Mouse (Mus musculus): ENCODE data around the gene Tead4. TPM values are rescaled to one million over a fixed set of nuclear protein-coding genes. Genes with fewer than 3 reads are reported as not detected.

Tead4 gene
- 1.2 and 2.5 TPM in 2 replicates for polyA plus RNA-seq (2014; fragmentation: Nextera tagmentation; extraction: Ambion mirVana)

DNA sequence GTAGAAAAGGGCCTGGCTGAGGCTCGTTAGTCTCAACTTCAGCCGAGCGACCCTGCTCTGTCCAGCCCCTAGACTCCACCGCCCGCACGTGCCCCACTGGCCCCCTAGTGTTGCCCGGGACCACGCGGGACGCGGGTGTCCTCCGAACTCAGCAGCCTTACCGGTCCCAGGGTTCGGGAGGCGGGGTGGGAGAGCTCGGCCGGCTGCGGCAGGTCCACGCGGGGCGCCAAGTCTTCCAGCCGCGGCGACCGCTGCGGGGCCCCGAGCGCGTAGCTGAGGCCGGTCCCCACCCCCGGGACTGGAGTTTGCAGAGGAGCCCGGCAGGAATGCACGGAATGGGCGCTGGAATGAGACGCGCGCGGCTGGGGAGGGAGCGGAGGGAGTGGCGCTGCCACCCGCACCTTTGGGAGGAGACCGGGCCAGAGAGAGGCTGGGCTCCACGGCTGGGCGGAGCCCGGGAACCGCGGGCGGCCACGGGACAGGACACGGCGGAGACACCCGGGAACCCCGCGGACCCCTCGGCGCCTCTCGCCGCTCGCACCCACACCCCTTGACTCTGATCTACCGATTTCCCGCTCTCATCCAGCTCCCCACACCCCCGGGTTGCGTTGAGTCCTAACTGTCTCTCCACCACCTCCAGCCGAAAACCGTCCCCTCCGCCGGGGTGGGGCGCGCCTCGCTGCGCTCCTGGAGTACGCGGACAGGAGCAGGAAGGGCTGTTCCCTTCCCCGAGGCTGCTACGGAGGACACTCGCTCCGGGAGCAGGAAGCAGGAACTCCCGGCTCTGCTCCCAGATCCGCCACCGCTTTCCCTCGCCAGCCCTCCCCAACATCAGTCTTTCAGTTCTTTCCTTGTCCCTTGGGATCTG lies at the start of gene Tead4:
Gene Tead4, minus strand, starts transcription at position 690 of the 868 bp plus-strand sequence.
- peak within 1 kb of the TSS; percentile 67 to 77 for H3K27ac ChIP-seq (replicated peaks in 1 of 2; ENCODE audit: control insufficient read depth in 1 of 2, insufficient read depth in 1 of 2, low read depth in 2 of 2, low read length in 2 of 2)
- H3K9ac ChIP-seq (ENCODE audit: low read length), result peak within 1 kb of the TSS; percentile 81
- peak; percentile 84 for ATAC-seq (ENCODE audit: insufficient number of reproducible peaks, insufficient read depth, low FRiP score, low read depth)
- H3K36me3 ChIP-seq (ENCODE audit: control insufficient read depth, insufficient read depth, low read length), result no peaks in the 10 kb centered on the region
- H3K4me1 ChIP-seq (ENCODE audit: control insufficient read depth in 2 of 2, insufficient read depth in 2 of 2, low read length in 2 of 2), result peaks cover 22 to 26% of the 10 kb centered on the region in 2 experiments; a peak in 3 of 4 replicates
- peak within 1 kb of the TSS; percentile 66 to 84 for H3K4me3 ChIP-seq (ENCODE audit: control insufficient read depth in 1 of 2, insufficient read depth in 1 of 2, low read depth in 1 of 2, low read length in 2 of 2)
- peaks cover 13% of the 10 kb centered on the region for H3K27me3 ChIP-seq (ENCODE audit: control insufficient read depth, insufficient read depth, low read length)
- under 1% methylated on average over 80 of the region's 81 CpGs for WGBS
- 0 out of 2 replicates have a peak, but pooled peaks cover 4% of the 10 kb centered on the region for H3K9me3 ChIP-seq (ENCODE audit: control insufficient read depth, low read length)
- peak within 1 kb of the TSS; percentile 98 for H3K4me2 ChIP-seq (ENCODE audit: low read length)

DNA sequence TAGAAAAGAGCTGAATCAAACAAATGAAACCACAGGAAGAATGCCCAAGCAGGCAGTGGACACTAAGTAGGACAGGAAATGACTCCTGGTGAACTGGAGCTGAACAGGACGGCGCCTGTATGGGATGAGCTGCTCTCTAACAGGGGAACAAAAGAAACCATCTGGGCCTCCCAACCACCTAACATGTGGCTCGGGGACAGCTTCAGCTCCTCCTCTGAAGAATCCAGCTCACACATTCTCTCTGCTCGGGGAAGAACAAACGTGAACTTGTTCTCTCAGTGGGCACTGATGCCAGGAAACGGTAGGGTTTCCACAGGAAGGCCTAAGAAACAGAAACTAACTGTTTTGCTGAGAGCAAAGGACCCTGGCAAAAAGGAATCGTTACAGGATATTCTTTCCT lies 49.1 kb upstream of the Tead4 start:
- no peak for ATAC-seq (ENCODE audit: insufficient number of reproducible peaks, insufficient read depth, low FRiP score, low read depth)

DNA sequence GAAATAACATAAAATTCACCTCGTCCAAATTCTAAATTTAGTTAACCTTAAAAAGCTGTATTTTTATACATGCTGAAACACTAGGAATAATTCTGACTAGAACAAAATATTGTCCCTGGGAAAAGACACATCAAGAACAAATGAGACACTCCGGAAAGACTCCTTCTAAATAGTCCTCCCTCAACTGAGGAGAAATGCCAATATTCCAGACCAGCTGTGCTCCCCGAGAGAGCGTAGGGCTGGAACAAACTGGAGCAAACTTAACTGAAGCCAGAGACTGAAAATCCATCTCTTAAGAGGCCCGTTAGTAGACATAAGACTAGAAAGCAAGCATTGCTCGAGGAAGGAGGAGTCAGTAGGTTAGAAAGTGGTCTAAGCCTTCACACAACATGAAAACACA lies 46.2 kb upstream of the Tead4 start:
- H3K27me3 ChIP-seq (ENCODE audit: control insufficient read depth, insufficient read depth, low read length), result no peaks in the 10 kb centered on the region
- no peaks in the 10 kb centered on the region for H3K4me1 ChIP-seq (ENCODE audit: control insufficient read depth in 2 of 2, insufficient read depth in 2 of 2, low read length in 2 of 2)
- H3K4me2 ChIP-seq (ENCODE audit: low read length), result no peak overlapping the region
- no peak overlapping the region for H3K9ac ChIP-seq (ENCODE audit: low read length)
- H3K9me3 ChIP-seq (ENCODE audit: control insufficient read depth, low read length), result no peaks in the 10 kb centered on the region
- H3K27ac ChIP-seq (replicated peaks in 1 of 2; ENCODE audit: control insufficient read depth in 1 of 2, insufficient read depth in 1 of 2, low read depth in 2 of 2, low read length in 2 of 2), result no peak overlapping the region
- no peak for ATAC-seq (ENCODE audit: insufficient number of reproducible peaks, insufficient read depth, low FRiP score, low read depth)
- 88% methylated on average over 6 of the region's 6 CpGs for WGBS
- peaks cover 16% of the 10 kb centered on the region; the same call in 1 of the 2 replicates for H3K36me3 ChIP-seq (ENCODE audit: control insufficient read depth, insufficient read depth, low read length)
- no peak overlapping the region for H3K4me3 ChIP-seq (ENCODE audit: control insufficient read depth in 1 of 2, insufficient read depth in 1 of 2, low read depth in 1 of 2, low read length in 2 of 2)

More for the DNA sequence above, 49.1 kb upstream of the Tead4 start:
- no peak overlapping the region for H3K4me2 ChIP-seq (ENCODE audit: low read length)
- WGBS, result 63% methylated on average over 7 of the region's 7 CpGs
- peak overlapping the region; percentile 17 to 31; a peak in 3 of 4 replicates for H3K27ac ChIP-seq (replicated peaks in 1 of 2; ENCODE audit: control insufficient read depth in 1 of 2, insufficient read depth in 1 of 2, low read depth in 2 of 2, low read length in 2 of 2)
- H3K27me3 ChIP-seq (ENCODE audit: control insufficient read depth, insufficient read depth, low read length), result no peaks in the 10 kb centered on the region
- H3K36me3 ChIP-seq (ENCODE audit: control insufficient read depth, insufficient read depth, low read length), result peaks cover 9% of the 10 kb centered on the region; the same call in 1 of the 2 replicates
- no peak overlapping the region for H3K4me3 ChIP-seq (ENCODE audit: control insufficient read depth in 1 of 2, insufficient read depth in 1 of 2, low read depth in 1 of 2, low read length in 2 of 2)
- H3K9ac ChIP-seq (ENCODE audit: low read length), result no peak overlapping the region
- peaks cover 0 to 3% of the 10 kb centered on the region in 2 experiments; a peak in 2 of 4 replicates for H3K4me1 ChIP-seq (ENCODE audit: control insufficient read depth in 2 of 2, insufficient read depth in 2 of 2, low read length in 2 of 2)
- H3K9me3 ChIP-seq (ENCODE audit: control insufficient read depth, low read length), result no peaks in the 10 kb centered on the region

DNA sequence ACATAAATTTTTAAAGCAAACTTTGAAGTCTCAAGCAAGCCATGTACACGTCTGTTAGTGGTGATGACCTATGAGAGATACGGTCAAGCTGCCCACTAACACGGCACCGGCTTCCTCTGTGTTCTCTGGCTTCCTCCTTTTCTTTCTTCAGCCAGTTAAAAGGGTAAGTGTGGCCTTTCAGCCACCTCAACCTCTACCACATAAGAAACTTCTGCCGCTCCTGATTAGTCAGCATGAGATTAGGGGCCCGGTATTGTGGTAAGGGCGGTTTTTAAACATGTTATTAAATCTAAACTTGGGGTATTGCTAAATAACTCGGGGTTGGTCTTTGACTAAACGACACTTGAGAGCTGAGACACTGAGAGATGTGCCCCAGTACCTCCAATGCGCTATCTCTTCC lies 45.0 kb upstream of the Tead4 start:
- ATAC-seq (ENCODE audit: insufficient number of reproducible peaks, insufficient read depth, low FRiP score, low read depth), result no peak
- Histone ChIP-seq H3K4me3 (ENCODE audit: control insufficient read depth in 1 of 2, insufficient read depth in 1 of 2, low read depth in 1 of 2, low read length in 2 of 2) (no peak overlapping the region), H3K9me3 (ENCODE audit: control insufficient read depth, low read length) (no peaks in the 10 kb centered on the region), H3K36me3 (ENCODE audit: control insufficient read depth, insufficient read depth, low read length) (peaks cover 11% of the 10 kb centered on the region; the same call in 1 of the 2 replicates), H3K4me1 (ENCODE audit: control insufficient read depth in 2 of 2, insufficient read depth in 2 of 2, low read length in 2 of 2) (no peaks in the 10 kb centered on the region), H3K9ac (ENCODE audit: low read length) (no peak overlapping the region), H3K4me2 (ENCODE audit: low read length) (no peak overlapping the region), H3K27ac (replicated peaks in 1 of 2; ENCODE audit: control insufficient read depth in 1 of 2, insufficient read depth in 1 of 2, low read depth in 2 of 2, low read length in 2 of 2) (no peak overlapping the region), H3K27me3 (ENCODE audit: control insufficient read depth, insufficient read depth, low read length) (no peaks in the 10 kb centered on the region)
- WGBS, result 81% methylated on average over 10 of the region's 10 CpGs

DNA sequence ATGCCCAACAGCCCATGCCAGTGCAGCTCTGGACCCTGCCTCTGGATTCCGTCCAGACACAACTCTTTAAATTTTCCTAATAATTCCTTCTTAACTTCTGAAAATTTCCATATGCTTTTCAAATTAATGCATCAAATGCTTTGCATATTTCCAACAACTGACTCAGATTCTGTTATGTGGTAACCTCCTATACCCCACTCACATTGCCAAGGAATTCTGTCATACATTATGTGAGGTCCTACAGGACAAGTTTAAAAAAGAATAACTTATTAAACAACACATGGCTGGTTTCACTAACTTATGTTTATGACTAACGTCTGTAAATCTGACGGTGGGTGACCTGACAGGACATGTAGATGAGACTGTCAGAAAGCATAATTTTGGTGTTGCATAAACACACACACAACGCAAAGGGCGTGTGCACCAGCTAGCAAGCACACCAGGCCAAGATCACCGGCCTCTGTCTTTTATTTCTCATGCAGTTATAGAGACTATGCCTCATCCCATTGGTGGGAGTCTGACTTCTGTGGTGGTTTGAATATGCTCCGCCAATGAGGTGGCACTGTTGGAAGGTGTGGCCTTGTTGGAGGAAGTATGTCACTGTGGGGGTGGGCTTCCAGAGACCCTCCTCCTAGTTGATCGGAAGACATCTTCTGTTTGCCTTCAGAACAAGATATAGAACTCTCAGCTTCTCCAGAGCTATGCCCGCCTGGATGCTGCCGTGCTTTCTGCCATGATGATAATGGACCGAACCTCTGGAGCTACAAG lies 41.5 kb upstream of the Tead4 start:
- peaks cover 9% of the 10 kb centered on the region; the same call in 1 of the 2 replicates for H3K36me3 ChIP-seq (ENCODE audit: control insufficient read depth, insufficient read depth, low read length)
- no peak overlapping the region for H3K9ac ChIP-seq (ENCODE audit: low read length)
- 92% methylated on average over 11 of the region's 11 CpGs for WGBS
- H3K27me3 ChIP-seq (ENCODE audit: control insufficient read depth, insufficient read depth, low read length), result no peaks in the 10 kb centered on the region
- H3K27ac ChIP-seq (replicated peaks in 1 of 2; ENCODE audit: control insufficient read depth in 1 of 2, insufficient read depth in 1 of 2, low read depth in 2 of 2, low read length in 2 of 2), result no peak overlapping the region
- ATAC-seq (ENCODE audit: insufficient number of reproducible peaks, insufficient read depth, low FRiP score, low read depth), result no peak
- H3K4me1 ChIP-seq (ENCODE audit: control insufficient read depth in 2 of 2, insufficient read depth in 2 of 2, low read length in 2 of 2), result peaks cover 4% of the 10 kb centered on the region in 2 experiments; a peak in 1 of 4 replicates
- no peaks in the 10 kb centered on the region for H3K9me3 ChIP-seq (ENCODE audit: control insufficient read depth, low read length)
- H3K4me2 ChIP-seq (ENCODE audit: low read length), result no peak overlapping the region
- H3K4me3 ChIP-seq (ENCODE audit: control insufficient read depth in 1 of 2, insufficient read depth in 1 of 2, low read depth in 1 of 2, low read length in 2 of 2), result no peak overlapping the region

DNA sequence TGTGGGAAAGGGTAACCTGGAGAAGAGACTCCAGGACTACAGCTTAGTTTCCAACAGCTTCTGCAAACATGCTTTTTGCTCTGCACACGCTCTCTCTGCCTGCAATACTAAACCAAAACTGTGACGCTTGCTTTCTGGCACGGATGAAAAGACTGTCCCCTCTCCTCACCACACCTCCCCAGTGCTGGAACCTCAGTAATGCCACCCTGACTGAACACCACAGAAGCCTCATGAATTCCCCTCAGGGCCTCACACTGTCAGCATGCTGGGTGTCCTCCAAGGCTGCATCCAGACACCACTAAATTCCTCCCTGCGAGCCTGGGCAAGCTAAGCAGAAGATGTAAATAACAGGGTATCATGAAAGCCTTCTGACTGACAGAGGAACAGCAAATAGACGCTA lies 38.3 kb upstream of the Tead4 start:
- H3K36me3 ChIP-seq (ENCODE audit: control insufficient read depth, insufficient read depth, low read length), result peaks cover 16% of the 10 kb centered on the region
- no peak overlapping the region for H3K4me3 ChIP-seq (ENCODE audit: control insufficient read depth in 1 of 2, insufficient read depth in 1 of 2, low read depth in 1 of 2, low read length in 2 of 2)
- peaks cover 4 to 13% of the 10 kb centered on the region in 2 experiments; a peak in 3 of 4 replicates for H3K4me1 ChIP-seq (ENCODE audit: control insufficient read depth in 2 of 2, insufficient read depth in 2 of 2, low read length in 2 of 2)
- 34% methylated on average over 5 of the region's 5 CpGs for WGBS
- H3K9ac ChIP-seq (ENCODE audit: low read length), result no peak overlapping the region
- no peaks in the 10 kb centered on the region for H3K27me3 ChIP-seq (ENCODE audit: control insufficient read depth, insufficient read depth, low read length)
- H3K27ac ChIP-seq (replicated peaks in 1 of 2; ENCODE audit: control insufficient read depth in 1 of 2, insufficient read depth in 1 of 2, low read depth in 2 of 2, low read length in 2 of 2), result no peak overlapping the region
- H3K4me2 ChIP-seq (ENCODE audit: low read length), result no peak overlapping the region
- no peak for ATAC-seq (ENCODE audit: insufficient number of reproducible peaks, insufficient read depth, low FRiP score, low read depth)
- no peaks in the 10 kb centered on the region for H3K9me3 ChIP-seq (ENCODE audit: control insufficient read depth, low read length)

DNA sequence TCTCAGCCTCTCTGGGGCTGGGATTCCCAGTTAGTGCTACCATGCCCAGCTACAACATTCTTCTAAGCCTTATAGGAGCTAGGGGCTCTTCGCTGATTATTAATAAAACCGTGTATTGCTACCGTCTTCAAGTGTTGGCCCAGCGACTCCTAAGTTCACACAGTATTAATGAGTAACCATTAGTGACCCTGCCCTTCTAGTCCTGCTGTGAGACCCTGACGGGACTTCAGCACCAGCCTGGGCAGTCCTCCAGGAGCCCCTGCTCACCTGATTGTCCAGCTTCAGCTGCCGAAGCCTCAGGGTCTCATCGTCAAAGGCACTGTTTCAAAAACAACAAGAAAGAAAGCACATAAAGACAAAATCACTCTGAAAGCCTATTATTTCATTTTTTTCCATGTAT lies 36.8 kb upstream of the Tead4 start:
- no peak overlapping the region for H3K27ac ChIP-seq (replicated peaks in 1 of 2; ENCODE audit: control insufficient read depth in 1 of 2, insufficient read depth in 1 of 2, low read depth in 2 of 2, low read length in 2 of 2)
- H3K4me3 ChIP-seq (ENCODE audit: control insufficient read depth in 1 of 2, insufficient read depth in 1 of 2, low read depth in 1 of 2, low read length in 2 of 2), result no peak overlapping the region
- no peak overlapping the region for H3K9ac ChIP-seq (ENCODE audit: low read length)
- H3K27me3 ChIP-seq (ENCODE audit: control insufficient read depth, insufficient read depth, low read length), result no peaks in the 10 kb centered on the region
- peaks cover 29% of the 10 kb centered on the region for H3K36me3 ChIP-seq (ENCODE audit: control insufficient read depth, insufficient read depth, low read length)
- 82% methylated on average over 7 of the region's 7 CpGs for WGBS
- peaks cover 4 to 13% of the 10 kb centered on the region in 2 experiments; a peak in 3 of 4 replicates for H3K4me1 ChIP-seq (ENCODE audit: control insufficient read depth in 2 of 2, insufficient read depth in 2 of 2, low read length in 2 of 2)
- ATAC-seq (ENCODE audit: insufficient number of reproducible peaks, insufficient read depth, low FRiP score, low read depth), result no peak
- H3K4me2 ChIP-seq (ENCODE audit: low read length), result no peak overlapping the region
- no peaks in the 10 kb centered on the region for H3K9me3 ChIP-seq (ENCODE audit: control insufficient read depth, low read length)

Data from heart, embryonic 14.5 days (tissue).